Mouse (Mus musculus) adipocyte (in vitro differentiated cells): ENCODE results near the gene Pomt1.
"Not testable (repeated sequence)": the region's sequence is repeated elsewhere in the genome, so short reads cannot be mapped to it uniquely, and the experiment has no call there.

Experiments
- DNase-seq: peaks from one replicate; pipeline ENCODE4 v3.0.0-alpha.2; 2016; ENCODE audit warnings: low spot score

Gene Pomt1

DNA sequence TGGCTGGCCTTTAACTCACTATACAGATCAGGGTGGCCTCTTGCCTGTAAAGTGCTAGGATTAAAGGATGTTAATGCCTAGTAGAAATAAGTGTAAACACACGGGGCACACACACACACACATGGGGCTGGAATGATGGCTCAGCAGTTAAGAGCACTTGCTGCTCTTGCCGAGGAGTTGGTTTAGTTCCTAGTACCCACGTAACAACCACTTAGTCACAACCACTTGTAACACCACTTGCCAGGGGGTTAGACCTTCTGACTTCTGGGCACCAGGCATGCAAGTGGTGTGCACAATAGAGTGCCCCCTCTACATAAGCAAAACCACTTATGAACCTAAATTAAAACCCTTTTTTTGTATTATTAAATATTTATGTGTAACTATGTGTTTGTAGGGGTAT is 47.6 kb downstream of the Pomt1 start:
- no peak for DNase-seq

DNA sequence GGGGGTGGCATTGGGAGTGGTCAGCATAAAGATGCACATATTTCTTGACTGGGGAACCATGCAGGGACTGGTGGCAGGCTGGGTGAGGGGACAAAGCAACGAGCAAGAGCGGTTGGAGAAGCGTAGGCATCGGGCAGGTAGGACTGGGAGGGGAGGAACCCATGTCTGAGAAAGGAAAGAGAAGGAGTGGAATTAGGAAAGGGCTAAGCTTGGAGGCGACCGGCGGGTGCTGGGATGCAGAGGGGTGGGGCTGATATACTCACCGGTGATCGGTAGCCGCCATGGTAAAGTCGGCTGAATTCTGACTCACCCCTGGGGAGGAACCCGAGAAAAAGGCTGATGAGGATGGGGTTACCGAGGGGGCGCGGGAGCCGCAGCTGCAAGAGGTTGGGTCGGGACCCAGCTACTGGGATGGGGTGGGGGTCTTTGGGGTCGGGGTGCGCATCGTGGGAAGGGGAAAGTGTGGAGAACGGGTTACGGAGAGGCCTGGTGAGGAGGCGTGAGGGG is 51.0 kb downstream of the Pomt1 start, which contains the start of gene Golga2:
Gene Golga2 (plus strand): TSS at position 51 of the 507 bp plus-strand sequence.
- no peak for DNase-seq

DNA sequence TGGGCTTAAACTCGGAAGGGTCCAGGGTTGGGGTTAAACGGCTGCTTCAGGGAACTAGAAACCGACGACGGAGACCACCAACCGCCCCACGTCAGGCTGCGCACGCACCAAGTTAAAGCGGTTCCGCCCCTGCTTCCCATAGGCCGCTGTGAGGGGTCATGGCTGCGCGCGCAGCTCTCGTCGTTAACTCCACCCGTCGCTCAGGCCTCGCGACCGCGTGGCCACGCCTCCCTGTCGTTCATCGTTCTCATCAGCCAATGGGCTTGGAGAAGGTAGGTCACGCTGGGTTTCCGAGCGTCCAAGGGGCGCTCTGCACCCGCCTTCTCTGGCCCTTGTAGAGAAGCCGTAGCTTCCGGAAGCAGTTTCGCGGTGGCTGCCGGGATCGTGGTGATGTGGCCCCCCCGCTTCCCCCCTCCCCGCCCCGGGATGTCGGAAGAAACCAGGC is 51.6 kb downstream of the Pomt1 start, which contains the start of gene Swi5:
Gene Swi5 (minus strand): TSS at position 153 of the 445 bp plus-strand sequence.
- peak; percentile 100 for DNase-seq

DNA sequence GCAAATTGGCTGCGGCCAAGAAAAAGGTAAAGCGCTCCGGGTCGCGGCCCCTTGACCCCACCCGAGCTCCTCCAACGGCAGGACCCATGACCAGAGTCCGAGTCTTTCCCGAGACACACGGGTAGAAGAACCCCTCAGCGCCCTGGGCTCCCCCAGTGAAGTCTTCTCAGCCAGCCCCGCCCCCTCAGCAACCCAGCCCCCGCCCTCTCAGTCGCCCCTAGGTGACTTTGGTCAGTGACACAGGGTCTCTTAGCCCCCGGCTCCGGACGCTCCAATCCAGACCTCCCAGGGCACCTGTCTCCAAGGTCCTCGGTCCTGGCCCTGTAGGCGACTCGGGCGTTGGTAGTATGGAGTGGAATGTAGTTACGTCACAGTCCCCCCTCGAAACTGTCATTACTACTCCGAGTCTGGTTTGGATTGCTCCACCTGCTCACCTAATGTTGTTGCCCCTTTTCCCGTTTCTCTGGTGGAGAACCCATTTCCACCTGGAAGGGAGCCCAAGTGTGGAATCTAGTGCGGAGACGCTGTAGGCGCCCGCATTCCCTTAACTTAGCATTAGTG is 52.1 kb downstream of the Pomt1 start:
- DNase-seq = peak; percentile 58

DNA sequence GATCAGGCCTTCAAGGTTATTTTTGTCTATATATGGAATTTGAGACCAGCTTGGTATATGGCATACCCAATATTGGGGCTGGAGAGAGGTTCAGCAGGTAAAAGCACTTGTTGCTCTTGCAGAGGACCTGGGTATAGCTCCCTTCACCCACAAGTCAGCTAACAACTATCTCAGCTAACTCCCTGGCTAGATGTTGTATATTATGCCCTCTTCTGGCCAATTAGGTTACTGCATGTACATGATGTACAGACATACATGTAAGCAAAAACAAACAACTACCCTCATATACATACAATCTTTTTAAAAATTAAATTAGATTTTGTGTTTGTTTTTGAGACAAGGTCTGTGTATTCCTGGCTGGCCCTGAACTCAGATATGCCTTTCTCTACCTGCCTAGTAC is 53.2 kb downstream of the Pomt1 start:
- DNase-seq = peak; percentile 75

DNA sequence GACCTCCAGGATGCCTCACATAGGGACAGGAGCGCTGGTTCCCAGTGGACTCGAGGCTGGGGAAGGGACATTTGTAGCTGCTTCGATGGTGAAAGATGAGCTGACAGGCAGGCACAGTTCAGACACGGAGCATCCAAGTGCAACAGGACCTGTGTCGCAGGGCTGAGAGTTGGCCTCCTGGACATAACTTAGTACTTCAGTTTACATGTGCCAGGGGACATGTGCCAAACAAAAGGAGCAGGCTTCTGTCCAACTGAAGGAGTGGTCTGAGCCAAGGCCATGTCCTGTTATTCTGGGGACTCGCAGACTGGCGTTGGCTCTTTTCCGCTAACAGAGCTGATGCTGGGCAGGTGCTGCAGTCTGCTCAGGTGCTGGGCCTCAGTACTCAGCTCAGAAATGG is 58.0 kb downstream of the Pomt1 start:
- DNase-seq = peak; percentile 33

DNA sequence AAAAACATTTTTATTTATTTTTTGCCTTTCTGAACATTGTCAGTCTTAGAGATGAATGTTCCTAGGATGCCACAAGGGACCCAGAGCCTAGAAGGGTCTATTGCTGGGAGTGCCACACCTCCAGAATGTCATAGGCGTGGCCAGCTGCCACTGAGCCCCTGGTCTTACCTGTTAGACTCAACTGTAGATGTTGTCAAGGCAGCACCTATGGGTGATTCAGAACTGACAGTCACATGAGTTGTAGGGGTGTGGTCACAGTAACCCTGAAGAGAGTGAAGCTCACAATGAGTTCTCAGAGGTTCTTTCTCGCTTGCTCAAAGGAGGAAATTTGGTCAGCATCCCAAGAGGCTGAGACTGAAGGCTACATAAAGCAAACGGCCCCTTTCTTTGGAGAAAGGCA is 58.9 kb downstream of the Pomt1 start:
- no peak for DNase-seq

DNA sequence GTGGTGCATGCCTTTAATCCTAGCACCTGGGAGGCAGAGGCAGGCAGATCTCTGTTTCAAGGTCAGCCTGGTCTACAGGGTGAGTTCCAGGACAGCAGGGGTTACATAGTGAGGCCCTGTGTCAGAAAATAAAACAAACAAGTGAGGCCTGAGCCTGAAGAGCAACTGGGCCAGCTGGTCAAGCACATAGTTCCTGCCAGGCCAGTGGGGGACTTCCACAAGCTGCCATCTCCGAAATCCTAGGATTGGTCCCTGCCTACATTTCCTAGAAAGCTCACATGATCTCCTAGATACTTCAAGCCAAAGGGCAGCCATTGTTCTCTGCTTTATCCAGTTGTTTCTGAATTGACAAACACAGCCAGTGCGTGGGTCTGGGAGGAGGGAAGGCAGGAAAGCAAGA is 59.5 kb downstream of the Pomt1 start:
- DNase-seq = not testable (repeated sequence)

DNA sequence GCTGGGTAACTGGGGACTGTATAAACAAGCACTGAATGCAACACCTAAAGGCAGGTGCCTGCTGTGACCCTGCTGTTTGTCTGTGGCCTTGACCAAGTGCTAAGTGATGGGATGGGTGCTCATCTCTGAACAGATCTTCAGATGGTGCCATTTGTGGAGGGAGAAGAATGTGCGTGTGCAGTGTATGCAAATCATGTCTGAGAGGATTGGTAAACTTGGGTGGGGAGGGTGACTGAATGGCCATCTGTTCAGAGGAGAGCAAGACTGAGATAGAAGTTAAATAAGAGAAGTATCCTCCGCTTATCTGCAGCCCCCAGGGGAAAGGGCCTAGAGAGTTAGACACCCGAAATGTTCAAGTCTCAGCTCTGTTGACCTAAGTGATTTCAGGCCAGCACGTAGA is 63.1 kb downstream of the Pomt1 start:
- no peak for DNase-seq

DNA sequence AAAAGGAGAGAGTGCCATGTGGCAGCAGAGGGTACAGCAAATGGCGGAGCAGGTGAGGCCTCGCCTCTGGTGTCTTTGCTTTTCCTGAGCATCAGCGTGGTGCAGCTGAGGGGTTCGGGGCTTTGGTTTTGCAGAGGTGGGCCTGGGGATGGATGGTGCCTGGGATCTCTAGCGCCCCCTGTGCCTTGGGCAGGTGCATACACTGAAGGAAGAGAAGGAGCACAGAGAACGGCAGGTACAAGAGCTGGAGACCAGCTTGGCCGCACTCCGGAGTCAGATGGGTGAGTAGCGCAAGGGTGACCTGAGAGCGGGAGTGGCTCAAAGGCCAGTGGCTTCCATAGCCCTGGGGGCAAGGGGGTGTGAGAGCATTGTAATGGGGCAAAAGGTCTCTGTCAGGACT is 66.6 kb downstream of the Pomt1 start:
- DNase-seq = no peak

DNA sequence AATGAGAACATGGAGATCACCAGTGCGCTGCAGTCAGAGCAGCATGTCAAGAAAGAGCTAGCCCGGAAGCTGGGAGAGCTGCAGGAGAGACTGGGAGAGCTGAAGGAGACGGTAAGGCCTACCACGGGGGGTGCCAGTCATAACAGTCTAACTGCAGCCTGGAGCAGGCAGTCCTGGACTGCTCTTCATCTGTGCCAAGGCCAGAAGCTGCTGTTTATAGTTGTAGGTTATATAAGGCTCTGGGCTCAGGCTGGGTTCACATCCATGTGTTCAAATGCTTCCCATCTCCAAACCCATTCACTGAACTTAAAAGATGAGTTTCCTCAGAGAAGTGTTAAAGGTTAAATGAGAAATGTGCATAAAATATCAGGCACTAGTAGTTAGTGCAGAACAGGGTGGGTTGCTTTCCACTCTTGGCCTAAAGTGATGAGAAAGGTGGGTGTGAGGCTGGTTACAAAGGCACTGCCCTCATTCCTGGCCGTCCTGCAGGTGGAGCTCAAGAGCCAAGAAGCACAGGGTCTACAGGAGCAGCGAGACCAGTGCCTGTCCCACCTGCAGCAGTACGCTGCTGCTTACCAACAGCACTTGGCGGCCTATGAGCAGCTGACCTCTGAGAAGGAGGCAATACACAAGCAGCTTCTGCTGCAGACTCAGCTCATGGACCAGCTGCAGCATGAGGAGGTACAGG is 67.9 kb downstream of the Pomt1 start:
- DNase-seq = peak; percentile 48
